ENCODE assay signal across 13 mouse cellular contexts in genomic region chr16:95463796-95464195, GRCm38 (mm10).
DNase-seq lines count a peak whose midpoint lies in the region; ATAC-seq and TF ChIP-seq lines count a peak whose summit lies in the region.
"Had no signal": no experiment of that assay in that cellular context is flagged by ENCODE, and none has a peak within 500 bp of the region (broad histone marks: within the 10 kb centered on the region; RNA-seq: fewer than 3 reads in every experiment).

No protein-coding gene starts in this region.

- H3K4me1 ChIP-seq in heart, adult 2 months (ENCODE audit: control insufficient read depth, insufficient read depth, low read length): peaks cover 9% of the 10 kb centered on the region
- H3K4me1 ChIP-seq in heart, postnatal 0 days (ENCODE audit: control insufficient read depth, insufficient read depth): no peaks in the 10 kb centered on the region
- no peaks in the 10 kb centered on the region for H3K4me1 ChIP-seq in lung, postnatal 0 days (ENCODE audit: insufficient read depth, low read depth, low read length)
- H3K4me1 ChIP-seq in forebrain, embryonic 16.5 days (replicated peaks; ENCODE audit: control insufficient read depth, insufficient read depth, low read length): no peaks in the 10 kb centered on the region
- H3K4me1 ChIP-seq: hindbrain, embryonic 13.5 days had no signal

- no peaks in the 10 kb centered on the region for H3K36me3 ChIP-seq in heart, adult 2 months (ENCODE audit: control insufficient read depth, insufficient read depth, low read length)
- H3K36me3 ChIP-seq in heart, postnatal 0 days (replicated peaks; ENCODE audit: control insufficient read depth, insufficient read depth, low read length): no peaks in the 10 kb centered on the region
- no peaks in the 10 kb centered on the region for H3K36me3 ChIP-seq in lung, postnatal 0 days (ENCODE audit: insufficient read depth, low read length)
- no peaks in the 10 kb centered on the region for H3K36me3 ChIP-seq in forebrain, embryonic 16.5 days (ENCODE audit: control insufficient read depth, insufficient read depth)
- H3K36me3 ChIP-seq: hindbrain, embryonic 13.5 days had no signal

- no peak overlapping the region for H3K9ac ChIP-seq in heart, adult 2 months (ENCODE audit: low read depth, low read length)
- H3K9ac ChIP-seq in heart, postnatal 0 days (replicated peaks; ENCODE audit: low read depth, low read length): no peak overlapping the region
- H3K9ac ChIP-seq in lung, postnatal 0 days (replicated peaks; ENCODE audit: low read depth): no peak overlapping the region
- no peak overlapping the region for H3K9ac ChIP-seq in forebrain, embryonic 16.5 days (replicated peaks; ENCODE audit: low read depth, low read length)
- H3K9ac ChIP-seq: hindbrain, embryonic 13.5 days had no signal

- H3K4me3 ChIP-seq in heart, adult 2 months: no peak overlapping the region
- no peak overlapping the region for H3K4me3 ChIP-seq in heart, postnatal 0 days (ENCODE audit: low read depth, low read length)
- no peak overlapping the region for H3K4me3 ChIP-seq in lung, postnatal 0 days (ENCODE audit: low read depth, low read length)
- H3K4me3 ChIP-seq in forebrain, embryonic 16.5 days (replicated peaks; ENCODE audit: low read length): no peak overlapping the region
- H3K4me3 ChIP-seq: hindbrain, embryonic 13.5 days; layer of hippocampus, adult 2 months had no signal

- TF ChIP-seq POLR2A in heart, adult 2 months (IDR thresholded peaks at IDR 0.05; ENCODE audit: insufficient read depth, low read depth, low read length): peak; percentile 55; the same call in 1 of the 2 replicates

- peak; percentile 17; the same call in 1 of the 2 replicates for ATAC-seq in heart, postnatal 0 days (ENCODE audit: insufficient read depth, low read depth)
- ATAC-seq in lung, postnatal 0 days: peak; percentile 75
- ATAC-seq in forebrain, embryonic 16.5 days: no peak

- DNase-seq in heart, adult 2 months: peak in 1 of 2 experiments; percentile 63
- DNase-seq in heart, postnatal 36 days: no peak
- peak; percentile 73 for DNase-seq in adrenal gland, postnatal 14 days
- DNase-seq in heart, postnatal 0 days (ENCODE audit: low spot score): peak; percentile 42
- peak; percentile 79 for DNase-seq in lung, postnatal 0 days (ENCODE audit: low spot score)
- no peak for DNase-seq in thymus, postnatal 10 days (ENCODE audit: low spot score in 2 of 2)
- DNase-seq in spleen, adult 18-20 months: no peak
- DNase-seq: cerebellum, adult 11 months had no signal

- no peak overlapping the region for H3K4me2 ChIP-seq in heart, postnatal 0 days (ENCODE audit: low read depth, low read length)
- no peak overlapping the region for H3K4me2 ChIP-seq in lung, postnatal 0 days (replicated peaks; ENCODE audit: low read depth, low read length)
- H3K4me2 ChIP-seq in forebrain, embryonic 16.5 days (ENCODE audit: low read length): no peak overlapping the region
- H3K4me2 ChIP-seq: hindbrain, embryonic 13.5 days had no signal

- no peaks in the 10 kb centered on the region for H3K9me3 ChIP-seq in heart, postnatal 0 days (replicated peaks; ENCODE audit: control insufficient read depth, low read length)
- H3K9me3 ChIP-seq in lung, postnatal 0 days (ENCODE audit: low read length): no peaks in the 10 kb centered on the region
- no peaks in the 10 kb centered on the region for H3K9me3 ChIP-seq in forebrain, embryonic 16.5 days (ENCODE audit: control insufficient read depth, low read length)
- H3K9me3 ChIP-seq: hindbrain, embryonic 13.5 days had no signal

- H3K27ac ChIP-seq in heart, adult 2 months: peak overlapping the region; percentile 18
- H3K27ac ChIP-seq in heart, postnatal 0 days (ENCODE audit: low read depth): no peak overlapping the region
- H3K27ac ChIP-seq in lung, postnatal 0 days (ENCODE audit: low read length): no peak overlapping the region
- no peak overlapping the region for H3K27ac ChIP-seq in forebrain, embryonic 16.5 days (ENCODE audit: low read length)
- H3K27ac ChIP-seq: hindbrain, embryonic 13.5 days; layer of hippocampus, adult 2 months; macrophage had no signal

- peak; percentile 92; the same call in 1 of the 2 replicates for TF ChIP-seq EP300 in heart, adult 2 months (IDR thresholded peaks at IDR 0.05; ENCODE audit: insufficient read depth, low read depth, low read length)
- TF ChIP-seq EP300 in heart, postnatal 0 days (IDR thresholded peaks at IDR 0.05; ENCODE audit: low read depth): peak; percentile 69; the same call in 1 of the 2 replicates
- TF ChIP-seq EP300 in lung, postnatal 0 days (IDR thresholded peaks at IDR 0.05): peak; percentile 90

- TF ChIP-seq CTCF in heart, adult 2 months (IDR thresholded peaks at IDR 0.05): no peak
- no peak for TF ChIP-seq CTCF in heart, postnatal 0 days (IDR thresholded peaks at IDR 0.05; ENCODE audit: low read depth)
- TF ChIP-seq CTCF in lung, postnatal 0 days (IDR thresholded peaks at IDR 0.05): no peak

- intact Hi-C loops in heart, adult 2 months (cut with DNase I): loop anchor here (2.0 to 10.0 kb wide), 2 partner anchors 115 to 481 kb away; no protein-coding TSS in a partner anchor
- intact Hi-C loops in heart, postnatal 36 days (cut with DNase I): loop anchor here (2.0 to 10.0 kb wide), 3 partner anchors 115 to 399 kb away; partner anchors contain the start of gene Ets2

- WGBS in heart, adult 2 months: 15% methylated on average over 6 of the region's 6 CpGs
- WGBS in heart, postnatal 0 days: 19% methylated on average over 6 of the region's 6 CpGs
- 9% methylated on average over 6 of the region's 6 CpGs for WGBS in lung, postnatal 0 days
- WGBS in forebrain, embryonic 16.5 days: 49% methylated on average over 6 of the region's 6 CpGs

- no peaks in the 10 kb centered on the region for H3K27me3 ChIP-seq in heart, adult 2 months (ENCODE audit: control insufficient read depth, insufficient read depth, low read length)
- H3K27me3 ChIP-seq in heart, postnatal 0 days (ENCODE audit: control insufficient read depth, insufficient read depth, low read length): no peaks in the 10 kb centered on the region
- H3K27me3 ChIP-seq in lung, postnatal 0 days (replicated peaks; ENCODE audit: insufficient read depth, low read length): no peaks in the 10 kb centered on the region
- H3K27me3 ChIP-seq in forebrain, embryonic 16.5 days (replicated peaks; ENCODE audit: control insufficient read depth, insufficient read depth, low read length): no peaks in the 10 kb centered on the region
- H3K27me3 ChIP-seq: CH12.LX; hindbrain, embryonic 13.5 days had no signal

- no peaks in the 10 kb centered on the region for H3K79me2 ChIP-seq in heart, adult 2 months (replicated peaks; ENCODE audit: control insufficient read depth, insufficient read depth, low read length)

Comparison
In these comparisons a context has a peak if more than half of its experiments do, and no peak if none do; other contexts are left out.
1. DNase-seq: peak in adrenal gland, postnatal 14 days (single experiment), heart, postnatal 0 days (single experiment) and lung, postnatal 0 days (single experiment); none in heart, postnatal 36 days (0 of 2), thymus, postnatal 10 days (0 of 2) and spleen, adult 18-20 months (0 of 2).